Mouse (Mus musculus): ENCODE data around the gene Krt17. TPM values are rescaled to one million over a fixed set of nuclear protein-coding genes. Genes with fewer than 3 reads are reported as not detected.

Gene Krt17
- polyA plus RNA-seq, 1 experiment from 2014 or later = 0.73 TPM

- Histone ChIP-seq H3K9me3 (replicated peaks) (no peaks in the 10 kb centered on the region), H3K36me3 (no peaks in the 10 kb centered on the region), H3K4me2 (no peak overlapping the region), H3K4me1 (peaks cover 12% of the 10 kb centered on the region; the same call in 1 of the 2 replicates), H3K9ac (replicated peaks) (no peak overlapping the region), H3K27me3 (replicated peaks) (no peaks in the 10 kb centered on the region), H3K4me3 (replicated peaks) (no peak overlapping the region), H3K27ac (replicated peaks) (no peak overlapping the region)
- 77% methylated on average over 4 of the region's 4 CpGs for WGBS
- no peak for ATAC-seq (ENCODE audit: low FRiP score)
These were observed 24.2 kb upstream of the Krt17 start for GRCm38 (mm10) chr11:100284988-100285387.

GRCm38 (mm10) chr11:100282549-100282948 is 21.7 kb upstream of the Krt17 start:
- Histone ChIP-seq H3K9ac (replicated peaks) (no peak overlapping the region), H3K9me3 (replicated peaks) (no peaks in the 10 kb centered on the region), H3K27ac (replicated peaks) (no peak overlapping the region), H3K4me2 (no peak overlapping the region), H3K36me3 (no peaks in the 10 kb centered on the region), H3K4me1 (peaks cover 12% of the 10 kb centered on the region; the same call in 1 of the 2 replicates), H3K4me3 (replicated peaks) (no peak overlapping the region), H3K27me3 (replicated peaks) (no peaks in the 10 kb centered on the region; the same call in 1 of the 2 replicates)
- no peak; the same call in 1 of the 2 replicates for ATAC-seq (ENCODE audit: low FRiP score)
- 22% methylated on average over 10 of the region's 10 CpGs for WGBS

- H3K27me3 ChIP-seq (replicated peaks) = no peaks in the 10 kb centered on the region; the same call in 1 of the 2 replicates
- WGBS = 18% methylated on average over 11 of the region's 11 CpGs
- H3K9me3 ChIP-seq (replicated peaks) = no peaks in the 10 kb centered on the region
- peaks cover 10% of the 10 kb centered on the region; the same call in 1 of the 2 replicates for H3K4me1 ChIP-seq
- no peaks in the 10 kb centered on the region for H3K36me3 ChIP-seq
- no peak overlapping the region for H3K27ac ChIP-seq (replicated peaks)
- no peak overlapping the region for H3K9ac ChIP-seq (replicated peaks)
- ATAC-seq (ENCODE audit: low FRiP score) = peak; percentile 63; the same call in 1 of the 2 replicates
- H3K4me3 ChIP-seq (replicated peaks) = no peak overlapping the region
- H3K4me2 ChIP-seq = no peak overlapping the region
These were observed 21.0 kb upstream of the Krt17 start for GRCm38 (mm10) chr11:100281596-100282544.

GRCm38 (mm10) chr11:100278759-100279158 is 17.9 kb upstream of the Krt17 start:
- Histone ChIP-seq H3K36me3 (no peaks in the 10 kb centered on the region), H3K4me3 (replicated peaks) (no peak overlapping the region), H3K27ac (replicated peaks) (no peak overlapping the region), H3K4me1 (peaks cover 10% of the 10 kb centered on the region; the same call in 1 of the 2 replicates), H3K27me3 (replicated peaks) (no peaks in the 10 kb centered on the region; the same call in 1 of the 2 replicates), H3K9ac (replicated peaks) (no peak overlapping the region), H3K9me3 (replicated peaks) (no peaks in the 10 kb centered on the region), H3K4me2 (no peak overlapping the region)
- ATAC-seq (ENCODE audit: low FRiP score) = no peak
- 55% methylated on average over 5 of the region's 5 CpGs for WGBS

GRCm38 (mm10) chr11:100277726-100278480 is 17.1 kb upstream of the Krt17 start:
- Histone ChIP-seq H3K27me3 (replicated peaks) (no peaks in the 10 kb centered on the region; the same call in 1 of the 2 replicates), H3K4me3 (replicated peaks) (no peak overlapping the region), H3K4me1 (peaks cover 10% of the 10 kb centered on the region; the same call in 1 of the 2 replicates), H3K36me3 (no peaks in the 10 kb centered on the region), H3K4me2 (no peak overlapping the region), H3K9ac (replicated peaks) (no peak overlapping the region), H3K9me3 (replicated peaks) (no peaks in the 10 kb centered on the region), H3K27ac (replicated peaks) (no peak overlapping the region)
- ATAC-seq (ENCODE audit: low FRiP score) = no peak
- 80% methylated on average over 15 of the region's 15 CpGs for WGBS

GRCm38 (mm10) chr11:100275466-100275865 is 14.6 kb upstream of the Krt17 start:
- no peaks in the 10 kb centered on the region for H3K36me3 ChIP-seq
- no peak overlapping the region for H3K27ac ChIP-seq (replicated peaks)
- H3K4me3 ChIP-seq (replicated peaks) = no peak overlapping the region
- no peaks in the 10 kb centered on the region; the same call in 1 of the 2 replicates for H3K27me3 ChIP-seq (replicated peaks)
- no peak overlapping the region for H3K4me2 ChIP-seq
- ATAC-seq (ENCODE audit: low FRiP score) = no peak
- no peaks in the 10 kb centered on the region for H3K4me1 ChIP-seq
- 40% methylated on average over 5 of the region's 5 CpGs for WGBS
- H3K9ac ChIP-seq (replicated peaks) = no peak overlapping the region
- H3K9me3 ChIP-seq (replicated peaks) = no peaks in the 10 kb centered on the region

- ATAC-seq (ENCODE audit: low FRiP score) = no peak
- Histone ChIP-seq H3K9me3 (replicated peaks) (no peaks in the 10 kb centered on the region), H3K4me3 (replicated peaks) (no peak overlapping the region), H3K4me2 (no peak overlapping the region), H3K27me3 (replicated peaks) (no peaks in the 10 kb centered on the region; the same call in 1 of the 2 replicates), H3K36me3 (no peaks in the 10 kb centered on the region), H3K4me1 (no peaks in the 10 kb centered on the region), H3K9ac (replicated peaks) (no peak overlapping the region), H3K27ac (replicated peaks) (no peak overlapping the region)
- WGBS = 62% methylated on average over 7 of the region's 7 CpGs
These were observed 13.9 kb upstream of the Krt17 start for GRCm38 (mm10) chr11:100274719-100275118.

- no peak for ATAC-seq (ENCODE audit: low FRiP score)
- WGBS = 85% methylated on average over 1 of the region's 1 CpGs
These were observed 11.0 kb upstream of the Krt17 start for GRCm38 (mm10) chr11:100271878-100272277.

GRCm38 (mm10) chr11:100269821-100270332 is 9.0 kb upstream of the Krt17 start, which contains the start of gene Krt42:
Gene Krt42 (minus strand): TSS chr11:100269871.
- Histone ChIP-seq H3K9me3 (replicated peaks) (no peaks in the 10 kb centered on the region), H3K36me3 (no peaks in the 10 kb centered on the region), H3K9ac (replicated peaks) (no peak within 1 kb of the TSS), H3K27ac (replicated peaks) (no peak within 1 kb of the TSS), H3K4me2 (no peak within 1 kb of the TSS), H3K27me3 (replicated peaks) (no peaks in the 10 kb centered on the region), H3K4me1 (no peaks in the 10 kb centered on the region), H3K4me3 (replicated peaks) (no peak within 1 kb of the TSS)
- ATAC-seq (ENCODE audit: low FRiP score) = no peak
- WGBS = 81% methylated on average over 7 of the region's 7 CpGs

More at GRCm38 (mm10) chr11:100271878-100272277, 11.0 kb upstream of the Krt17 start:
- H3K9me3 ChIP-seq (replicated peaks) = no peaks in the 10 kb centered on the region
- no peaks in the 10 kb centered on the region for H3K4me1 ChIP-seq
- no peak overlapping the region for H3K9ac ChIP-seq (replicated peaks)
- H3K27ac ChIP-seq (replicated peaks) = no peak overlapping the region
- no peak overlapping the region for H3K4me2 ChIP-seq
- H3K27me3 ChIP-seq (replicated peaks) = no peaks in the 10 kb centered on the region
- H3K36me3 ChIP-seq = no peaks in the 10 kb centered on the region
- H3K4me3 ChIP-seq (replicated peaks) = no peak overlapping the region

- no peak for ATAC-seq (ENCODE audit: low FRiP score)
- Histone ChIP-seq H3K9me3 (replicated peaks) (no peaks in the 10 kb centered on the region), H3K27me3 (replicated peaks) (0 out of 2 replicates have a peak, but pooled peaks cover 3% of the 10 kb centered on the region), H3K9ac (replicated peaks) (no peak overlapping the region), H3K27ac (replicated peaks) (no peak overlapping the region), H3K36me3 (no peaks in the 10 kb centered on the region), H3K4me1 (no peaks in the 10 kb centered on the region), H3K4me2 (no peak overlapping the region), H3K4me3 (replicated peaks) (no peak overlapping the region)
- WGBS = 32% methylated on average over 13 of the region's 13 CpGs
These were observed 1.5 kb upstream of the Krt17 start for GRCm38 (mm10) chr11:100262058-100262980.

All from neural tube, embryonic 15.5 days (tissue).